Mouse (Mus musculus) cerebellum, postnatal 36 days (tissue): ENCODE data around the gene H2-M10.6.

ENCODE experiments used
- DNase-seq, 2 experiments: peaks; one replicate each; pipeline ENCODE4 v3.0.0; 2021 to 2022; ENCODE audit warnings: mixed read lengths in 2 of 2

H2-M10.6 gene

GRCm38 (mm10) chr17:36843696-36844095, 31.7 kb downstream of the H2-M10.6 start:
- DNase-seq, result no peak

GRCm38 (mm10) chr17:36844286-36844719, 32.3 kb downstream of the H2-M10.6 start:
- DNase-seq, result no peak

- no peak for DNase-seq
Measured at GRCm38 (mm10) chr17:36844725-36845124, 32.8 kb downstream of the H2-M10.6 start.

GRCm38 (mm10) chr17:36848911-36849310, 36.9 kb downstream of the H2-M10.6 start:
- DNase-seq, result no peak

- DNase-seq, result no peak
Measured at GRCm38 (mm10) chr17:36849992-36850391, 38.0 kb downstream of the H2-M10.6 start.

- no peak for DNase-seq
Measured at GRCm38 (mm10) chr17:36851200-36851599, 39.2 kb downstream of the H2-M10.6 start.

- DNase-seq, result no peak
Measured at GRCm38 (mm10) chr17:36851627-36852026, 39.7 kb downstream of the H2-M10.6 start.

- no peak for DNase-seq
Measured at GRCm38 (mm10) chr17:36855484-36855883, 43.5 kb downstream of the H2-M10.6 start.

GRCm38 (mm10) chr17:36856236-36856635, 44.3 kb downstream of the H2-M10.6 start:
- no peak for DNase-seq

GRCm38 (mm10) chr17:36858181-36858580, 46.2 kb downstream of the H2-M10.6 start:
- DNase-seq, result no peak

- no peak for DNase-seq
Measured at GRCm38 (mm10) chr17:36861680-36862079, 49.7 kb downstream of the H2-M10.6 start.
